Mouse (Mus musculus) brain, adult 2 months (tissue): ENCODE results near the gene Hpcal1.
A peak's percentile ranks its signal among the peaks of the same experiment; 100 is the strongest.

Source experiments
- DNase-seq: peaks from one replicate; pipeline ENCODE4 v3.0.0; 2011; ENCODE audit warnings: low read depth, low spot score

Hpcal1 gene

GRCm38 (mm10) chr12:17686116-17686515, 4.5 kb upstream of the Hpcal1 start:
- DNase-seq, result no peak

GRCm38 (mm10) chr12:17688913-17689312, 1.7 kb upstream of the Hpcal1 start:
- DNase-seq, result no peak

- DNase-seq, result peak; percentile 75
These were observed 609 bp upstream of the Hpcal1 start for GRCm38 (mm10) chr12:17689931-17690563.

GRCm38 (mm10) chr12:17691320-17691876, 742 bp downstream of the Hpcal1 start:
- no peak for DNase-seq

- peak; percentile 45 for DNase-seq
These were observed 1.2 kb downstream of the Hpcal1 start for GRCm38 (mm10) chr12:17691891-17692321.

- DNase-seq, result peak; percentile 63
These were observed 1.7 kb downstream of the Hpcal1 start for GRCm38 (mm10) chr12:17692356-17692755.

GRCm38 (mm10) chr12:17692953-17693352, 2.3 kb downstream of the Hpcal1 start:
- DNase-seq, result no peak

GRCm38 (mm10) chr12:17694589-17695115, 4.0 kb downstream of the Hpcal1 start:
- no peak for DNase-seq

GRCm38 (mm10) chr12:17696395-17696794, 5.7 kb downstream of the Hpcal1 start:
- DNase-seq, result no peak

GRCm38 (mm10) chr12:17698934-17699333, 8.3 kb downstream of the Hpcal1 start:
- DNase-seq, result no peak

- DNase-seq, result no peak
These were observed 8.8 kb downstream of the Hpcal1 start for GRCm38 (mm10) chr12:17699480-17699879.

GRCm38 (mm10) chr12:17701131-17701720, 10.6 kb downstream of the Hpcal1 start:
- DNase-seq, result no peak

GRCm38 (mm10) chr12:17701795-17702194, 11.1 kb downstream of the Hpcal1 start:
- no peak for DNase-seq

- peak; percentile 89 for DNase-seq
These were observed 11.7 kb downstream of the Hpcal1 start for GRCm38 (mm10) chr12:17702257-17702943.

- DNase-seq, result no peak
These were observed 12.3 kb downstream of the Hpcal1 start for GRCm38 (mm10) chr12:17702944-17703335.

GRCm38 (mm10) chr12:17703866-17704265, 13.2 kb downstream of the Hpcal1 start:
- DNase-seq, result no peak

GRCm38 (mm10) chr12:17707472-17707871, 16.8 kb downstream of the Hpcal1 start:
- no peak for DNase-seq

- no peak for DNase-seq
These were observed 18.8 kb downstream of the Hpcal1 start for GRCm38 (mm10) chr12:17709451-17709850.

- no peak for DNase-seq
These were observed 19.5 kb downstream of the Hpcal1 start for GRCm38 (mm10) chr12:17709926-17710746.

- no peak for DNase-seq
These were observed 20.1 kb downstream of the Hpcal1 start for GRCm38 (mm10) chr12:17710747-17711092.

GRCm38 (mm10) chr12:17711731-17712388, 21.2 kb downstream of the Hpcal1 start:
- no peak for DNase-seq
